Mouse (Mus musculus) heart, embryonic 11.5 days (tissue): Measurements from ENCODE around the gene Arsb. TPM values are rescaled to one million over a fixed set of nuclear protein-coding genes. Genes with fewer than 3 reads are reported as not detected.

Experiments
- ATAC-seq: fragments of 200-750 bp; cut with Nextera tagmentation; replicated peaks from 2 replicates; pipeline ENCODE4 v1.8.0; 2017; ENCODE audit warnings: moderate library complexity; ENCODE audit not compliant: insufficient number of reproducible peaks, low FRiP score, low TSS enrichment
- H3K27ac ChIP-seq: fragments of 300-500 bp; sonication (generic); 2 replicates; pipeline ENCODE4 v1.5.1; 2014; ENCODE audit warnings: mild to moderate bottlenecking, low read depth, low read length
- H3K27me3 ChIP-seq: fragments of 300-500 bp; sonication (generic); 2 replicates; pipeline ENCODE4 v1.6.1; 2014; ENCODE audit warnings: mild to moderate bottlenecking, low read length, mixed read lengths; ENCODE audit not compliant: control insufficient read depth, insufficient read depth
- H3K36me3 ChIP-seq: fragments of 300-500 bp; sonication (generic); 2 replicates; pipeline ENCODE4 v1.6.1; 2014; ENCODE audit warnings: mild to moderate bottlenecking, low read length, moderate library complexity, mixed read lengths; ENCODE audit not compliant: control insufficient read depth, insufficient read depth
- H3K4me1 ChIP-seq: fragments of 300-500 bp; sonication (generic); 2 replicates; pipeline ENCODE4 v1.6.1; 2014; ENCODE audit warnings: low read length; ENCODE audit not compliant: control insufficient read depth, insufficient read depth
- H3K4me2 ChIP-seq: fragments of 300-500 bp; sonication (generic); 2 replicates; pipeline ENCODE4 v1.6.1; 2014; ENCODE audit warnings: mild to moderate bottlenecking, moderate library complexity
- H3K4me3 ChIP-seq: fragments of 300-500 bp; sonication (generic); 2 replicates; pipeline ENCODE4 v1.5.1; 2014; ENCODE audit warnings: low read depth, low read length
- H3K9ac ChIP-seq: fragments of 300-500 bp; sonication (generic); 2 replicates; pipeline ENCODE4 v1.6.1; 2014; ENCODE audit warnings: mild to moderate bottlenecking, low read depth, low read length, moderate library complexity
- H3K9me3 ChIP-seq: fragments of 300-500 bp; sonication (generic); replicated peaks from 2 replicates; pipeline ENCODE4 v1.6.1; 2016; ENCODE audit warnings: low read length; ENCODE audit not compliant: control insufficient read depth
- WGBS: fragments of 180-500 bp; shearing (Covaris S2); extraction: QIAGEN DNeasy Blood & Tissue Kit; methylation state at CpG from one replicate; pipeline ENCODE4 v1.1.7; 2014; ENCODE audit not compliant: insufficient replicate concordance; 5-methylcytosine and 5-hydroxymethylcytosine counted together
- polyA plus RNA-seq: library from polyadenylated mRNA; unstranded; fragments of >200 nt; fragmentation: Nextera tagmentation; extraction: Ambion mirVana; gene quantifications from 2 replicates; pipeline ENCODE4 v1.2.1, GENCODE M21; 2014

The Arsb gene
- polyA plus RNA-seq, 1 experiment from 2014 or later = 5.9 TPM

- no peak for ATAC-seq
- no peaks in the 10 kb centered on the region for H3K27me3 ChIP-seq
- no peaks in the 10 kb centered on the region for H3K9me3 ChIP-seq
- H3K4me3 ChIP-seq = no peak overlapping the region
- peaks cover 12% of the 10 kb centered on the region; the same call in 1 of the 2 replicates for H3K4me1 ChIP-seq
- 45% methylated on average over 2 of the region's 2 CpGs for WGBS
- no peak overlapping the region for H3K4me2 ChIP-seq
- no peaks in the 10 kb centered on the region for H3K36me3 ChIP-seq
- peak overlapping the region; percentile 22; the same call in 1 of the 2 replicates for H3K27ac ChIP-seq
- H3K9ac ChIP-seq = no peak overlapping the region
Measured at GRCm38 (mm10) chr13:93894105-93894504, 122.7 kb downstream of the Arsb start.

GRCm38 (mm10) chr13:93895430-93895829 lies 124.0 kb downstream of the Arsb start:
- H3K27ac ChIP-seq = no peak overlapping the region
- ATAC-seq = no peak
- no peaks in the 10 kb centered on the region for H3K36me3 ChIP-seq
- 36% methylated on average over 2 of the region's 2 CpGs for WGBS
- H3K4me1 ChIP-seq = peaks cover 9% of the 10 kb centered on the region; the same call in 1 of the 2 replicates
- no peak overlapping the region for H3K9ac ChIP-seq
- no peak overlapping the region for H3K4me3 ChIP-seq
- H3K4me2 ChIP-seq = no peak overlapping the region
- no peaks in the 10 kb centered on the region for H3K9me3 ChIP-seq
- no peaks in the 10 kb centered on the region for H3K27me3 ChIP-seq

GRCm38 (mm10) chr13:93897943-93898826 lies 126.8 kb downstream of the Arsb start:
- no peaks in the 10 kb centered on the region for H3K9me3 ChIP-seq
- H3K4me1 ChIP-seq = peaks cover 9% of the 10 kb centered on the region; the same call in 1 of the 2 replicates
- no peaks in the 10 kb centered on the region for H3K27me3 ChIP-seq
- H3K4me2 ChIP-seq = peak overlapping the region; percentile 21; the same call in 1 of the 2 replicates
- no peaks in the 10 kb centered on the region for H3K36me3 ChIP-seq
- no peak for ATAC-seq
- H3K4me3 ChIP-seq = no peak overlapping the region
- no peak overlapping the region; the same call in 1 of the 2 replicates for H3K9ac ChIP-seq
- 52% methylated on average over 13 of the region's 13 CpGs for WGBS
- H3K27ac ChIP-seq = no peak overlapping the region

DNA sequence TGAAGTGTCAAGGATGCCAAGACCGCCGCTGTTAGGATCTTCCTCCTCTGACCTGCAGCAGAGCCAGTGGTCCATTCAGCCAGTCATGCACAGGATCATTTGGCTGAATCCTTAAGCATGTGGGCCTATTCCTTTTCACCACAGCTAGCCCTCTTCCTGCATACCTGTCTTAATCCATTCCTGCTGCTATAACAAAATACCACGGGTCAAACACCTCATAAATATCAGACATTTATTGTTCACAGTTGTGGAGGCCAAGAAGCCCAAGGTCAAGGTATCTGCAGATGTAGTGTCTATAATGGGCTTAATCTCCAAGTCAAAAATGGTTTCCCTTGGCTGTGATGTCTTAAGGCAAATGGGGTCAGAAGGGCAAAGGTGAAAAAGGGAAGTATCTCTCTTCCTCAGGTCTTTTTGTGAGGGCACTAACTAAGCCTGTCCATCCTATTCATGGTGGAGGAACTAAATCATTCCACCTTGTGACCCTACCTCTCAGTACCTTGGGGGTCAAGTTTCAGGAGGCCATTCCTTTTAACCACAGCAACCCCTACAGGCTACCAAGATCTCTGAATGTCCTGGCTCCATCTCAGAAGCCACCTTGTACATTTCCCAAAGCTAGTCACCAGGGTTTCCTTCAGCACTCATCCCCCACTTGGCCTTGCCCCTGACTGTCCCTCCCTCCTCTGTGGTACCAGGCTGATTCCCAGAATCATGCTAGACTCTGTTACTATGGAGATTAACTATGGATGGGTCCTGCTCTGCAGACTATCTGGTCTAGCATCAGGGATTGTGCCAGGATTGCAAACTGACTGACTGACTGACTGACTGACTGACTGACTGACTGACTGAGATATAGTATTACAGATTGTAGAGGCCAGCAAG lies 128.2 kb downstream of the Arsb start:
- 81% methylated on average over 3 of the region's 3 CpGs for WGBS

GRCm38 (mm10) chr13:93900934-93901626 lies 129.7 kb downstream of the Arsb start:
- WGBS = 79% methylated on average over 13 of the region's 13 CpGs
- no peaks in the 10 kb centered on the region for H3K27me3 ChIP-seq
- no peak overlapping the region for H3K4me2 ChIP-seq
- no peak overlapping the region for H3K9ac ChIP-seq
- no peak for ATAC-seq
- no peak overlapping the region for H3K4me3 ChIP-seq
- H3K4me1 ChIP-seq = 0 out of 2 replicates have a peak, but pooled peaks cover 4% of the 10 kb centered on the region
- no peak overlapping the region for H3K27ac ChIP-seq
- no peaks in the 10 kb centered on the region for H3K9me3 ChIP-seq
- H3K36me3 ChIP-seq = no peaks in the 10 kb centered on the region

More for the DNA sequence above, 128.2 kb downstream of the Arsb start:
- Histone ChIP-seq H3K36me3 (no peaks in the 10 kb centered on the region), H3K4me1 (peaks cover 7% of the 10 kb centered on the region; the same call in 1 of the 2 replicates), H3K9ac (no peak overlapping the region), H3K9me3 (no peaks in the 10 kb centered on the region), H3K27ac (no peak overlapping the region), H3K4me2 (no peak overlapping the region), H3K27me3 (no peaks in the 10 kb centered on the region), H3K4me3 (no peak overlapping the region)
- no peak for ATAC-seq

GRCm38 (mm10) chr13:93902126-93902525 lies 130.7 kb downstream of the Arsb start:
- Histone ChIP-seq H3K27ac (no peak overlapping the region), H3K27me3 (no peaks in the 10 kb centered on the region), H3K4me3 (no peak overlapping the region), H3K36me3 (no peaks in the 10 kb centered on the region), H3K4me1 (0 out of 2 replicates have a peak, but pooled peaks cover 4% of the 10 kb centered on the region), H3K4me2 (no peak overlapping the region), H3K9me3 (no peaks in the 10 kb centered on the region), H3K9ac (no peak overlapping the region)
- WGBS = 79% methylated on average over 2 of the region's 2 CpGs
- ATAC-seq = no peak

- Histone ChIP-seq H3K9me3 (no peaks in the 10 kb centered on the region), H3K4me2 (no peak overlapping the region), H3K27me3 (no peaks in the 10 kb centered on the region), H3K27ac (no peak overlapping the region), H3K4me1 (peaks cover 8% of the 10 kb centered on the region; the same call in 1 of the 2 replicates), H3K4me3 (no peak overlapping the region), H3K9ac (no peak overlapping the region), H3K36me3 (no peaks in the 10 kb centered on the region)
- no peak for ATAC-seq
- 76% methylated on average over 10 of the region's 10 CpGs for WGBS
Measured at GRCm38 (mm10) chr13:93906552-93907245, 135.3 kb downstream of the Arsb start.
